Mouse (Mus musculus) neural tube, embryonic 11.5 days (tissue): ENCODE measurements around the gene Pkdrej. TPM values are rescaled to one million over a fixed set of nuclear protein-coding genes. Genes with fewer than 3 reads are reported as not detected.
A peak's percentile ranks its signal among the peaks of the same experiment; 100 is the strongest.

ENCODE experiments used
- ATAC-seq: fragments of 200-750 bp; cut with Nextera tagmentation; 2 replicates; pipeline ENCODE4 v1.8.0; 2017; ENCODE audit warnings: moderate number of reproducible peaks, mild to moderate bottlenecking, moderate TSS enrichment, moderate library complexity; ENCODE audit not compliant: insufficient read depth, low FRiP score, low TSS enrichment
- DNase-seq: peaks from one replicate; pipeline ENCODE4 v3.0.0-alpha.2; 2015; ENCODE audit warnings: low spot score
- H3K27ac ChIP-seq: fragments of 300-500 bp; sonication (generic); 2 replicates; pipeline ENCODE4 v1.5.1; 2014; ENCODE audit warnings: low read depth, mild to moderate bottlenecking, low read length
- H3K27me3 ChIP-seq: fragments of 300-500 bp; sonication (generic); 2 replicates; pipeline ENCODE4 v1.6.1; 2014; ENCODE audit warnings: mild to moderate bottlenecking, low read length, mixed read lengths; ENCODE audit not compliant: control insufficient read depth, insufficient read depth
- H3K36me3 ChIP-seq: fragments of 300-500 bp; sonication (generic); 2 replicates; pipeline ENCODE4 v1.6.1; 2014; ENCODE audit warnings: mild to moderate bottlenecking, low read length, moderate library complexity, mixed read lengths; ENCODE audit not compliant: control insufficient read depth, insufficient read depth
- H3K4me1 ChIP-seq: fragments of 300-500 bp; sonication (generic); 2 replicates; pipeline ENCODE4 v1.6.1; 2014; ENCODE audit warnings: low read length, mixed read lengths; ENCODE audit not compliant: control insufficient read depth, insufficient read depth
- H3K4me2 ChIP-seq: fragments of 300-500 bp; sonication (generic); 2 replicates; pipeline ENCODE4 v1.6.1; 2014; ENCODE audit warnings: low read depth, mild to moderate bottlenecking, moderate library complexity
- H3K4me3 ChIP-seq: fragments of 300-500 bp; sonication (generic); 2 replicates; pipeline ENCODE4 v1.5.1; 2014; ENCODE audit warnings: low read depth, low read length
- H3K9ac ChIP-seq: fragments of 300-500 bp; sonication (generic); 2 replicates; pipeline ENCODE4 v1.6.1; 2014; ENCODE audit warnings: mild to moderate bottlenecking, low read length
- H3K9me3 ChIP-seq: fragments of 300-500 bp; sonication (generic); 2 replicates; pipeline ENCODE4 v1.6.1; 2016; ENCODE audit warnings: low read length; ENCODE audit not compliant: control insufficient read depth
- WGBS: fragments of 180-500 bp; shearing (Covaris S2); extraction: QIAGEN DNeasy Blood & Tissue Kit; methylation state at CpG from one replicate; pipeline ENCODE4 v1.1.7; 2014; 5-methylcytosine and 5-hydroxymethylcytosine counted together
- polyA plus RNA-seq: library from polyadenylated mRNA; unstranded; fragments of >200 nt; fragmentation: Nextera tagmentation; extraction: Ambion mirVana; gene quantifications from 2 replicates; pipeline ENCODE4 v1.2.1, GENCODE M21; 2014

Pkdrej gene
- polyA plus RNA-seq, 1 experiment from 2014 or later = 0.09 TPM

GRCm38 (mm10) chr15:85840983-85841382, 19.4 kb upstream of the Pkdrej start:
- 33% methylated on average over 6 of the region's 6 CpGs for WGBS
- H3K4me1 ChIP-seq = no peaks in the 10 kb centered on the region
- H3K4me2 ChIP-seq = no peak overlapping the region

GRCm38 (mm10) chr15:85836887-85837286, 15.4 kb upstream of the Pkdrej start:
- no peak overlapping the region for H3K4me2 ChIP-seq
- no peak overlapping the region for H3K27ac ChIP-seq
- H3K4me1 ChIP-seq = no peaks in the 10 kb centered on the region; the same call in 1 of the 2 replicates
- 95% methylated on average over 5 of the region's 5 CpGs for WGBS
- no peak for DNase-seq
- no peak overlapping the region for H3K9ac ChIP-seq
- no peaks in the 10 kb centered on the region for H3K9me3 ChIP-seq
- H3K36me3 ChIP-seq = no peaks in the 10 kb centered on the region
- ATAC-seq = no peak
- no peaks in the 10 kb centered on the region for H3K27me3 ChIP-seq
- no peak overlapping the region for H3K4me3 ChIP-seq

More at GRCm38 (mm10) chr15:85840983-85841382, 19.4 kb upstream of the Pkdrej start:
- Histone ChIP-seq H3K4me3 (no peak overlapping the region), H3K36me3 (no peaks in the 10 kb centered on the region), H3K27ac (no peak overlapping the region), H3K27me3 (no peaks in the 10 kb centered on the region), H3K9ac (no peak overlapping the region), H3K9me3 (no peaks in the 10 kb centered on the region)
- DNase-seq = peak; percentile 37
- no peak for ATAC-seq

- H3K4me1 ChIP-seq = no peaks in the 10 kb centered on the region; the same call in 1 of the 2 replicates
- H3K36me3 ChIP-seq = no peaks in the 10 kb centered on the region
- no peak overlapping the region for H3K27ac ChIP-seq
- no peak overlapping the region for H3K9ac ChIP-seq
- DNase-seq = no peak
- WGBS = 59% methylated on average over 3 of the region's 3 CpGs
- H3K4me3 ChIP-seq = no peak overlapping the region
- H3K4me2 ChIP-seq = no peak overlapping the region
- H3K27me3 ChIP-seq = no peaks in the 10 kb centered on the region
- H3K9me3 ChIP-seq = no peaks in the 10 kb centered on the region
- ATAC-seq = no peak
These were observed 13.8 kb upstream of the Pkdrej start for GRCm38 (mm10) chr15:85835335-85835734.

DNA sequence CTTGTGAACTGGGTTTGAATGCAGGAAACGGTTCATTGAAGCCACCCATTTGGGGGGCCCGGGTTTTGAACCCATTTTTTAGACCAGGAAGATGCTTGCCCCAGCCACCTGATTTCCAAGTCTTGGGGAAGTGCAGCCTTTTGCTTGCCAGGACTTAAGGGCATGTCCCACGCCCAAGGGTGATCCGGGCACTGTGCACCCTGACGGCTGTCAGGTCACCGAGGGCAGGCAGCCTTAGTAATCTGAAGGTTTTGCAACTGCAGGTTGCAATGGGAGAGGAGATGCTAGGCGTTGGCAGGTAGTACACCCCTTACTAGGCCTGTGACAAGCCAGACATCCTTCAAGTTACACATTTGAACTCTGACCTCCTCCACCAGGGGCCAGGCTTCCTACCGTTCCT, 11.1 kb upstream of the Pkdrej start:
- Histone ChIP-seq H3K9ac (peak overlapping the region; percentile 58), H3K27ac (no peak overlapping the region), H3K27me3 (no peaks in the 10 kb centered on the region), H3K4me1 (no peaks in the 10 kb centered on the region; the same call in 1 of the 2 replicates), H3K4me3 (peak overlapping the region; percentile 53), H3K4me2 (peak overlapping the region; percentile 72), H3K36me3 (no peaks in the 10 kb centered on the region), H3K9me3 (no peaks in the 10 kb centered on the region)
- ATAC-seq = no peak
- no peak for DNase-seq
- 52% methylated on average over 8 of the region's 8 CpGs for WGBS

DNA sequence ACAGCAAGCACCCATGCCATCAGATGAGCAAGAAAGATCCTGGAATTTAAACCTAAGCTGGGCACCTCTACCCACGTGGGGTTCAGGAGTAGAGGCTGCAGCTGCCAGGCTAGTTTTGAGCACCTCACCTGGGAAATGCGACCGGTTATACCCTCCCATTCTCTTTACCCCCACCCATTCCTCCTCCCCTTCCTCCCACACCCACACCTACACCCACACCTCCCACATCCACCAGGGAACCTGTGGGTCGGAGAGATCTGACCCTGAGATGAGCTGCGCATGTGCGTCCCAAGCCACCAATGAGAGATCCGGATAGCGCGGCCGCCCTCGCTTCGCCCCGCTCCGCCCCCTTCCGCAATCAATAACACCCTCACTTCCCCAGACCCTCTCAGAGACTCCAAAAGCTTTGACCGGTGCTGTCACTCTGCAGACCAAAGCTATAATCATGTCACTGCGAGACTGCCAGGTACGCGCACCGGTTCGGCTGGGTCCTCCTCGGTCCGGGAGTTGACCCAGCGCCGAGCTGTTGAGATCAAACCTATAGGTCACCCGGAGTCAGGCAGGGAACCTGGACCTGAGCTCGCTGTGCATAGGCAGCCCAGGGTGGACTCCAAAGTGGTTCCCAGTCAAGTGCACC, 10.5 kb upstream of the Pkdrej start, which contains the start of gene Ttc38:
Gene Ttc38, plus strand, starts transcription at position 353 of the 637 bp plus-strand sequence.
- no peaks in the 10 kb centered on the region for H3K9me3 ChIP-seq
- H3K36me3 ChIP-seq = no peaks in the 10 kb centered on the region
- H3K9ac ChIP-seq = peak within 1 kb of the TSS; percentile 58
- no peak within 1 kb of the TSS for H3K27ac ChIP-seq
- peak within 1 kb of the TSS; percentile 72 for H3K4me2 ChIP-seq
- H3K4me1 ChIP-seq = no peaks in the 10 kb centered on the region; the same call in 1 of the 2 replicates
- WGBS = under 1% methylated on average over 27 of the region's 27 CpGs
- H3K4me3 ChIP-seq = peak within 1 kb of the TSS; percentile 53
- no peaks in the 10 kb centered on the region for H3K27me3 ChIP-seq
- peak; percentile 71; the same call in 1 of the 2 replicates for ATAC-seq
- DNase-seq = peak; percentile 76

- H3K27me3 ChIP-seq = no peaks in the 10 kb centered on the region
- WGBS = 83% methylated on average over 5 of the region's 5 CpGs
- DNase-seq (no peak), ATAC-seq (no peak)
- H3K4me2 ChIP-seq = no peak overlapping the region
- no peaks in the 10 kb centered on the region for H3K36me3 ChIP-seq
- H3K9ac ChIP-seq = no peak overlapping the region
- no peaks in the 10 kb centered on the region for H3K9me3 ChIP-seq
- H3K4me3 ChIP-seq = no peak overlapping the region
- H3K4me1 ChIP-seq = no peaks in the 10 kb centered on the region; the same call in 1 of the 2 replicates
- H3K27ac ChIP-seq = no peak overlapping the region
These were observed 7.9 kb upstream of the Pkdrej start for GRCm38 (mm10) chr15:85829470-85829869.

DNA sequence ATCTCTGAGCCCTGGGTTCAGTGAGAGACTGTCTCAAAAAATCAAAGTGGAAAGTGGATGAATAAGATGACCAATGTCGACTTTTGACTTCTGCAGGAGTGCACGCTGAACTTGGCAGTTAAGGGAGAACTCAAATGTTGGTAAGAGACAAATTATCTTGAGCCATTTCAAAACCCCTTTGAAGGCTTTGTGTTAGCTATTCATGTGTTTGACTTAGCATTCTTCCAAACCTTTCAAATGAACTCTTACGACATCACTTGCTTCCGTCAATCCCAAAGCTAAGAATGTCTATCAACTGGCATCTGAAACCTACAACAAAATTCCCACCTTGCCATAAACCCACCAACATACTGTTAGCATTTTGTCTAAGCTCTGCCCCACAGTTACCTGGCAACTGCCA, 6.5 kb upstream of the Pkdrej start:
- Histone ChIP-seq H3K4me1 (no peaks in the 10 kb centered on the region; the same call in 1 of the 2 replicates), H3K36me3 (no peaks in the 10 kb centered on the region), H3K9ac (no peak overlapping the region), H3K4me2 (no peak overlapping the region), H3K9me3 (no peaks in the 10 kb centered on the region), H3K4me3 (no peak overlapping the region), H3K27me3 (no peaks in the 10 kb centered on the region), H3K27ac (no peak overlapping the region)
- no peak for DNase-seq
- 88% methylated on average over 4 of the region's 4 CpGs for WGBS
- no peak for ATAC-seq

GRCm38 (mm10) chr15:85826676-85827075, 5.1 kb upstream of the Pkdrej start:
- no peak for DNase-seq
- H3K9ac ChIP-seq = no peak overlapping the region
- no peak overlapping the region for H3K4me3 ChIP-seq
- 76% methylated on average over 5 of the region's 5 CpGs for WGBS
- H3K36me3 ChIP-seq = no peaks in the 10 kb centered on the region
- H3K27me3 ChIP-seq = peaks cover 3% of the 10 kb centered on the region; the same call in 1 of the 2 replicates
- no peaks in the 10 kb centered on the region for H3K9me3 ChIP-seq
- no peak for ATAC-seq
- no peak overlapping the region for H3K27ac ChIP-seq
- H3K4me2 ChIP-seq = no peak overlapping the region
- peaks cover 3% of the 10 kb centered on the region; the same call in 1 of the 2 replicates for H3K4me1 ChIP-seq

GRCm38 (mm10) chr15:85822011-85822359, 451 bp upstream of the Pkdrej start:
- no peaks in the 10 kb centered on the region for H3K36me3 ChIP-seq
- H3K4me2 ChIP-seq = peak overlapping the region; percentile 92
- peak overlapping the region; percentile 43 for H3K4me3 ChIP-seq
- H3K9ac ChIP-seq = peak overlapping the region; percentile 78
- no peak for ATAC-seq
- peaks cover 10% of the 10 kb centered on the region; the same call in 1 of the 2 replicates for H3K27me3 ChIP-seq
- no peak for DNase-seq
- 12% methylated on average over 4 of the region's 4 CpGs for WGBS
- no peaks in the 10 kb centered on the region for H3K9me3 ChIP-seq
- no peak overlapping the region for H3K27ac ChIP-seq
- H3K4me1 ChIP-seq = 0 out of 2 replicates have a peak, but pooled peaks cover 3% of the 10 kb centered on the region
